Mouse (Mus musculus): ENCODE measurements around the gene Ier2. TPM values are rescaled to one million over a fixed set of nuclear protein-coding genes. Genes with fewer than 3 reads are reported as not detected.
A peak's percentile ranks its signal among the peaks of the same experiment; 100 is the strongest.

The Ier2 gene
- polyA plus RNA-seq, 1 experiment: 11.1 TPM

GRCm38 (mm10) chr8:84614512-84615223, 48.0 kb downstream of the Ier2 start:
- DNase-seq (ENCODE audit: extremely low spot score in 1 of 2, low spot score in 1 of 2): peak in 1 of 2 experiments; percentile 62

Other genes starting within 250 kb of the Ier2 start
- 143 and 157 TPM in 2 replicates for gene Trmt1, start 23.5 kb upstream of the Ier2 start, polyA plus RNA-seq (2012; rRNA removed)
- 79.7 and 79.8 TPM in 2 replicates for gene Nacc1, start 25.0 kb upstream of the Ier2 start, polyA plus RNA-seq (2012; rRNA removed)
- gene Lyl1, start 38.6 kb upstream of the Ier2 start, polyA plus RNA-seq (2012; rRNA removed): 2.9 and 4.1 TPM in 2 replicates
- 0.36 TPM in 1 of 2 replicates, not detected in the other for gene G430095P16Rik, start 60.2 kb upstream of the Ier2 start, polyA plus RNA-seq (2012; rRNA removed)
- 51.3 and 61.3 TPM in 2 replicates for gene Nfix, start 137.5 kb upstream of the Ier2 start, polyA plus RNA-seq (2012; rRNA removed)
- gene Dand5, start 160.0 kb upstream of the Ier2 start, polyA plus RNA-seq (2012; rRNA removed): 14.6 and 15.5 TPM in 2 replicates
- gene Gadd45gip1, start 168.7 kb upstream of the Ier2 start, polyA plus RNA-seq (2012; rRNA removed): 28.0 and 30.9 TPM in 2 replicates
- 75.2 and 80.5 TPM in 2 replicates for gene Rad23a, start 177.8 kb upstream of the Ier2 start, polyA plus RNA-seq (2012; rRNA removed)
- 561 and 590 TPM in 2 replicates for gene Calr, start 184.1 kb upstream of the Ier2 start, polyA plus RNA-seq (2012; rRNA removed)
- 59.6 and 59.7 TPM in 2 replicates for gene Farsa, start 194.1 kb upstream of the Ier2 start, polyA plus RNA-seq (2012; rRNA removed)
- 4.2 and 5.2 TPM in 2 replicates for gene Syce2, start 209.3 kb upstream of the Ier2 start, polyA plus RNA-seq (2012; rRNA removed)
- 55.1 and 71.5 TPM in 2 replicates for gene Gcdh, start 231.1 kb upstream of the Ier2 start, polyA plus RNA-seq (2012; rRNA removed)
- 0.17 and 0.38 TPM in 2 replicates for gene Klf1, start 239.1 kb upstream of the Ier2 start, polyA plus RNA-seq (2012; rRNA removed)
- 5.7 and 6.5 TPM in 2 replicates for gene Dnase2a, start 245.7 kb upstream of the Ier2 start, polyA plus RNA-seq (2012; rRNA removed)